Mouse (Mus musculus) MN1 (cell line): Measurements from ENCODE around the gene Casr.

Source experiments
- DNase-seq: peaks from one replicate; pipeline ENCODE4 v3.0.0-alpha.2; 2016; ENCODE audit warnings: low spot score

Gene Casr

GRCm38 (mm10) chr16:36561386-36562338 lies at the start of gene Casr:
TSS of gene Casr (minus strand) at chr16:36562141.
- no peak for DNase-seq

- DNase-seq = no peak
Observed at GRCm38 (mm10) chr16:36602632-36603031, 40.7 kb upstream of the Casr start.

GRCm38 (mm10) chr16:36598265-36598664 lies 36.3 kb upstream of the Casr start:
- DNase-seq = no peak

- DNase-seq = no peak
Observed at GRCm38 (mm10) chr16:36596671-36597410, 34.9 kb upstream of the Casr start.

- no peak for DNase-seq
Observed at GRCm38 (mm10) chr16:36589898-36590297, 28.0 kb upstream of the Casr start.

GRCm38 (mm10) chr16:36587971-36588370 lies 26.0 kb upstream of the Casr start:
- no peak for DNase-seq

GRCm38 (mm10) chr16:36582073-36582472 lies 20.1 kb upstream of the Casr start:
- DNase-seq = no peak

GRCm38 (mm10) chr16:36571942-36572341 lies 10.0 kb upstream of the Casr start:
- DNase-seq = no peak

GRCm38 (mm10) chr16:36559573-36559972 lies 2.4 kb downstream of the Casr start:
- no peak for DNase-seq

- no peak for DNase-seq
Observed at GRCm38 (mm10) chr16:36555672-36556165, 6.2 kb downstream of the Casr start.

GRCm38 (mm10) chr16:36553624-36554023 lies 8.3 kb downstream of the Casr start:
- no peak for DNase-seq

- no peak for DNase-seq
Observed at GRCm38 (mm10) chr16:36545333-36545732, 16.6 kb downstream of the Casr start.

GRCm38 (mm10) chr16:36543091-36543490 lies 18.9 kb downstream of the Casr start:
- no peak for DNase-seq

- DNase-seq = no peak
Observed at GRCm38 (mm10) chr16:36540834-36541233, 21.1 kb downstream of the Casr start.

- no peak for DNase-seq
Observed at GRCm38 (mm10) chr16:36532981-36533687, 28.8 kb downstream of the Casr start.

- DNase-seq = no peak
Observed at GRCm38 (mm10) chr16:36532046-36532445, 29.9 kb downstream of the Casr start.

- no peak for DNase-seq
Observed at GRCm38 (mm10) chr16:36531630-36532029, 30.3 kb downstream of the Casr start.

- no peak for DNase-seq
Observed at GRCm38 (mm10) chr16:36530566-36531552, 31.1 kb downstream of the Casr start.

GRCm38 (mm10) chr16:36528822-36529221 lies 33.1 kb downstream of the Casr start:
- no peak for DNase-seq

GRCm38 (mm10) chr16:36526596-36527282 lies 35.2 kb downstream of the Casr start:
- no peak for DNase-seq
